Mouse (Mus musculus) midbrain, embryonic 13.5 days (tissue): ENCODE measurements around the gene Dgki. TPM values are rescaled to one million over a fixed set of nuclear protein-coding genes. Genes with fewer than 3 reads are reported as not detected.

ENCODE experiments used
- ATAC-seq: fragments of 200-750 bp; cut with Nextera tagmentation; 2 replicates; pipeline ENCODE4 v1.8.0; 2017; ENCODE audit warnings: mild to moderate bottlenecking, moderate TSS enrichment, moderate library complexity
- H3K27ac ChIP-seq: fragments of 300-500 bp; sonication (generic); 2 replicates; pipeline ENCODE4 v1.5.1; 2015; ENCODE audit warnings: inconsistent platforms, mild to moderate bottlenecking, moderate library complexity
- H3K27me3 ChIP-seq: fragments of 300-500 bp; sonication (generic); 2 replicates; pipeline ENCODE4 v1.6.1; 2015; ENCODE audit warnings: mild to moderate bottlenecking, inconsistent platforms
- H3K36me3 ChIP-seq: fragments of 300-500 bp; sonication (generic); 2 replicates; pipeline ENCODE4 v1.6.1; 2015; ENCODE audit warnings: mild to moderate bottlenecking, inconsistent platforms
- H3K4me1 ChIP-seq: fragments of 300-500 bp; sonication (generic); replicated peaks from 2 replicates; pipeline ENCODE4 v1.6.1; 2015; ENCODE audit warnings: inconsistent platforms
- H3K4me2 ChIP-seq: fragments of 300-500 bp; sonication (generic); replicated peaks from 2 replicates; pipeline ENCODE4 v1.6.1; 2015; ENCODE audit warnings: moderate library complexity, mild to moderate bottlenecking, inconsistent platforms
- H3K4me3 ChIP-seq: fragments of 300-500 bp; sonication (generic); replicated peaks from 2 replicates; pipeline ENCODE4 v1.5.1; 2015; ENCODE audit warnings: mild to moderate bottlenecking, inconsistent platforms
- H3K9ac ChIP-seq: fragments of 300-500 bp; sonication (generic); replicated peaks from 2 replicates; pipeline ENCODE4 v1.6.1; 2015; ENCODE audit warnings: mild to moderate bottlenecking, inconsistent platforms
- H3K9me3 ChIP-seq: fragments of 300-500 bp; sonication (generic); 2 replicates; pipeline ENCODE4 v1.6.1; 2016; ENCODE audit warnings: mild to moderate bottlenecking, inconsistent platforms
- WGBS: fragments of 180-500 bp; shearing (Covaris S2); methylation state at CpG from one replicate; pipeline ENCODE4 v1.1.7; 2015; 5-methylcytosine and 5-hydroxymethylcytosine counted together
- polyA plus RNA-seq: library from polyadenylated mRNA; unstranded; fragments of >200 nt; fragmentation: Nextera tagmentation; extraction: Ambion mirVana; gene quantifications from 2 replicates; pipeline ENCODE4 v1.2.1, GENCODE M21; 2015

The Dgki gene
- polyA plus RNA-seq, 1 experiment from 2014 or later: 6.4 TPM

DNA sequence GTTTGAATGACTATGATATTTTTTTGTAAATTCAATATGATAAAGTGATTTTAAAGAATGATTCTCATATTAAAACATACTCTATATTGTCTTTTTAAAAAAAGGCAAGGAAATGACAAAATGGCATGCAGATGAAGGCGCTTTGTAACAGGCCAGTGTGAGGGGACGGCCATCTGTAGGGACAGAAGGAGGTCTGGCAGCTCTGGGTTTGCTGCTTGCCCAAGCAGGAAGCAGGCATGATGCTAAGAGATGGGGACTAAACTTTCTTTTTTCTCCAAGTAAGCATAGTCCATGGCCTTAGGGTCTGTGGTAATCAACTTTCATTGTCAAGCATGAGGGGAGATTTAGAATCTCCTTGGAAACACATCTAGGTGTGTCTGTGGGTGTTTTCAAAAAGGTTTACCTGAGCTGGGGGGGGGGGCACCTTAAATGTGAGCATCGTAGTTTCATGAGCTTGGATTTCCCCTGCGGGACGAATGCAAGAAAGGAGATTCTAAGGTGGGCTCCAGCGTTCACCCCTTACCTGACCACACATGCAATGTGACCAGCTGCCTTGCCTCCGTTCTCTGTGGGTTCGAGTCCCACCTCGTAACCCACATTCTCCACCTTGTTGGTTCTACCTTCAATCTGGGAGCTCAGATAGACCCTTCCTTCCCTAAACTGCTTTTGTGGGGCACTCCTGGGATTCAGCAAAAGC, 26.1 kb upstream of the Dgki start:
- peaks cover 32% of the 10 kb centered on the region for H3K4me1 ChIP-seq
- H3K27me3 ChIP-seq: no peaks in the 10 kb centered on the region
- peak overlapping the region; percentile 30; the same call in 1 of the 2 replicates for H3K27ac ChIP-seq
- no peak overlapping the region for H3K4me3 ChIP-seq
- no peaks in the 10 kb centered on the region for H3K9me3 ChIP-seq
- WGBS: 95% methylated on average over 9 of the region's 9 CpGs
- no peaks in the 10 kb centered on the region for H3K36me3 ChIP-seq
- no peak overlapping the region for H3K9ac ChIP-seq
- no peak overlapping the region for H3K4me2 ChIP-seq
- ATAC-seq: no peak

DNA sequence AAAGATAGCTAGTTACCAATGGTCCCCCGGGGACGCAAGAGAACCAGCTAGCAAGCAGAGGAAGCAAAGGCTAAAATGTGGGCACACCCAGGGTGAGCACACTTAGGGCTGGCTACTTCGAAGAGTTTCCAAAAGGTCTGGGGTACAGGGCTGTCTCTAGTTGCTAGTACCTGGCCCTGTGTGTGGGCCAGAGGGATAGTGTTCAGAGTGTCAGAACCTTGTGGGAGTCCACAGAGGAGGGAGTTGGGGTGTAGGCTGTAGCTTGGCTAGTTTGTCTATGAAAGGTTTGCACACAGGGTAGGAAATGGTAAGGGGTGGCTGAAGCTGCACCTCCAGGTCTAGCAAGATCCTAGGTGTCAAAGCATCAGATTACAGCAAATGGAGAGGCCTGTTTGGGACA, 25.1 kb upstream of the Dgki start:
- H3K27me3 ChIP-seq: no peaks in the 10 kb centered on the region
- H3K4me2 ChIP-seq: no peak overlapping the region
- H3K4me1 ChIP-seq: peaks cover 25% of the 10 kb centered on the region
- no peak overlapping the region for H3K4me3 ChIP-seq
- WGBS: 87% methylated on average over 3 of the region's 3 CpGs
- H3K27ac ChIP-seq: no peak overlapping the region
- no peaks in the 10 kb centered on the region for H3K36me3 ChIP-seq
- H3K9ac ChIP-seq: no peak overlapping the region
- no peak for ATAC-seq
- no peaks in the 10 kb centered on the region for H3K9me3 ChIP-seq

DNA sequence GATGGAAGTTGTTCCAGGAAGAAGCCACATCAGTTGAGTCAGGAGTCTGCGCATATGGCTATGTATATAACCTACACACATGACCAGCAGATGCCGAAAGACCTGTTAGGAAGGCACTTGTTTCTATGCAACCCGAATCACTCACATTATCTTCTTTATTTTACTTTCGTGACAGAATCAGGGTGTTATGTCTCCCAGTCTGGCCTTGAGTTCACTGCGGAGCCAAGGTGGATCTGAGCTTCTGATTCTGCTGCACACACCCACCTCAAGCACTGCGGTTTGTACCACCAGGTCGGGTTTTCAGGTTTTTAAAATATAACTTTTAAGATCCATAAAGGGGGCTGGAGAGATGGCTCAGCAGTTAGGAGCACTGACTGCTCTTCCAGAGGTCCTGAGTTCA, 22.7 kb upstream of the Dgki start:
- H3K9ac ChIP-seq: no peak overlapping the region
- no peaks in the 10 kb centered on the region for H3K36me3 ChIP-seq
- WGBS: 94% methylated on average over 7 of the region's 7 CpGs
- H3K9me3 ChIP-seq: no peaks in the 10 kb centered on the region
- H3K4me3 ChIP-seq: no peak overlapping the region
- ATAC-seq: no peak
- H3K27me3 ChIP-seq: no peaks in the 10 kb centered on the region
- H3K4me2 ChIP-seq: no peak overlapping the region
- H3K4me1 ChIP-seq: peaks cover 12% of the 10 kb centered on the region
- H3K27ac ChIP-seq: no peak overlapping the region

- H3K4me1 ChIP-seq: peaks cover 9% of the 10 kb centered on the region
- no peak overlapping the region for H3K27ac ChIP-seq
- H3K9me3 ChIP-seq: no peaks in the 10 kb centered on the region
- no peaks in the 10 kb centered on the region for H3K36me3 ChIP-seq
- H3K9ac ChIP-seq: no peak overlapping the region
- H3K27me3 ChIP-seq: no peaks in the 10 kb centered on the region
- no peak overlapping the region for H3K4me3 ChIP-seq
- H3K4me2 ChIP-seq: no peak overlapping the region
- no peak for ATAC-seq
- 92% methylated on average over 9 of the region's 9 CpGs for WGBS
Measured at GRCm38 (mm10) chr6:37322088-37322487, 22.1 kb upstream of the Dgki start.

GRCm38 (mm10) chr6:37317904-37318303, 17.9 kb upstream of the Dgki start:
- no peak overlapping the region for H3K27ac ChIP-seq
- H3K9me3 ChIP-seq: no peaks in the 10 kb centered on the region
- 89% methylated on average over 5 of the region's 5 CpGs for WGBS
- H3K4me2 ChIP-seq: no peak overlapping the region
- ATAC-seq: no peak
- H3K36me3 ChIP-seq: no peaks in the 10 kb centered on the region
- no peak overlapping the region for H3K4me3 ChIP-seq
- no peaks in the 10 kb centered on the region for H3K27me3 ChIP-seq
- no peaks in the 10 kb centered on the region for H3K4me1 ChIP-seq
- H3K9ac ChIP-seq: no peak overlapping the region

- no peak overlapping the region for H3K4me2 ChIP-seq
- H3K27ac ChIP-seq: no peak overlapping the region
- no peaks in the 10 kb centered on the region for H3K4me1 ChIP-seq
- no peaks in the 10 kb centered on the region for H3K27me3 ChIP-seq
- H3K36me3 ChIP-seq: no peaks in the 10 kb centered on the region
- no peak for ATAC-seq
- H3K9me3 ChIP-seq: no peaks in the 10 kb centered on the region
- H3K9ac ChIP-seq: no peak overlapping the region
- H3K4me3 ChIP-seq: no peak overlapping the region
Measured at GRCm38 (mm10) chr6:37315440-37315839, 15.5 kb upstream of the Dgki start.

DNA sequence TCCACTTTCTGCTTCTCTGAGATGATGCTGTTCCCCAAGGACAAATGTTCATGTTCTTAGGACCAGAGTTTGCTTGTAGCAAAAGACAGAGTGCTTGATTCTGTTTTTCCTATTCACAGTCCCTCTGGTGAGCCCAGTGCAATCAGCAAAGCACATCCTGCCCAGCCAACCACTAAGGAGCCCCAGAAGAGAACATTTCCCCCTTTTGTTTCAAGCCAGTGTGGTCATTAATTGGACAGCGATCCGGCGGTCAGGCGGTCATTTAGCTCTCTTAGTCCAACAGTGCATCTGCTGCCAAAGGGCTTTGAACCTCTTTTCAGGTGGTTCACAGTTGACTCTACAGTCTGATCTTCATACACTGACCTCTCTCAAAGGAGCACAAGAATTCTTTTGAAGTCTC, 10.6 kb upstream of the Dgki start:
- Histone ChIP-seq H3K27me3 (no peaks in the 10 kb centered on the region), H3K27ac (no peak overlapping the region), H3K4me2 (no peak overlapping the region), H3K4me3 (no peak overlapping the region), H3K4me1 (no peaks in the 10 kb centered on the region), H3K9me3 (no peaks in the 10 kb centered on the region), H3K36me3 (no peaks in the 10 kb centered on the region), H3K9ac (no peak overlapping the region)
- ATAC-seq: no peak
- WGBS: 94% methylated on average over 4 of the region's 4 CpGs

GRCm38 (mm10) chr6:37306616-37307015, 6.6 kb upstream of the Dgki start:
- no peaks in the 10 kb centered on the region for H3K9me3 ChIP-seq
- no peak overlapping the region for H3K4me3 ChIP-seq
- WGBS: 87% methylated on average over 1 of the region's 1 CpGs
- no peak for ATAC-seq
- H3K9ac ChIP-seq: no peak overlapping the region
- H3K27ac ChIP-seq: no peak overlapping the region
- H3K4me2 ChIP-seq: no peak overlapping the region
- no peaks in the 10 kb centered on the region for H3K36me3 ChIP-seq
- peaks cover 11% of the 10 kb centered on the region for H3K27me3 ChIP-seq
- H3K4me1 ChIP-seq: no peaks in the 10 kb centered on the region

DNA sequence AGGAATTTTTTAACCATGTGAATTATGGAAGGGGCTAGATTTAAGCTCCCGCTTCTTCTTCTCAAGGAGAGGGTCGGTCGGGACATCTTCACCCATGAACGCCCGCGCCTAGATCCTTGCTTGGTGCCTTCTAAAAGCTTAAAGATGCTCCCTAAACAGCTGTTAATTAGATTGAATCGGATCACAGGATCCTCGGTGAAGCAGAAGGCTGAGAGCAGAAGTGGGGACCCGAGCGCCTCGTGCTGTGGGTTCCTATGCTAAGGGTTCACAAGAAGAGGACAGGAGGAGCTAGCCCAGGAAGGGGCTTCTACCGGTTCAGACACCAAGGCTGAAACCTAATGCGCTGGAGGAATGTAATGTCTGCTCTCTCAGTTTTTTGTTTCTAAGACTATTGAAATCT, 508 bp upstream of the Dgki start:
- peaks cover 46% of the 10 kb centered on the region for H3K4me1 ChIP-seq
- WGBS: 6% methylated on average over 13 of the region's 13 CpGs
- H3K4me2 ChIP-seq: peak overlapping the region; percentile 87
- H3K4me3 ChIP-seq: peak overlapping the region; percentile 82
- H3K9me3 ChIP-seq: no peaks in the 10 kb centered on the region
- H3K27me3 ChIP-seq: peaks cover 22% of the 10 kb centered on the region
- no peaks in the 10 kb centered on the region for H3K36me3 ChIP-seq
- peak overlapping the region; percentile 88 for H3K9ac ChIP-seq
- peak; percentile 11; the same call in 1 of the 2 replicates for ATAC-seq
- peak overlapping the region; percentile 86; the same call in 1 of the 2 replicates for H3K27ac ChIP-seq

GRCm38 (mm10) chr6:37298982-37299381, 1.0 kb downstream of the Dgki start:
- Histone ChIP-seq H3K4me1 (peaks cover 46% of the 10 kb centered on the region), H3K9ac (peak overlapping the region; percentile 88), H3K36me3 (no peaks in the 10 kb centered on the region), H3K27me3 (peaks cover 22% of the 10 kb centered on the region), H3K27ac (no peak overlapping the region), H3K9me3 (no peaks in the 10 kb centered on the region), H3K4me3 (peak overlapping the region; percentile 82), H3K4me2 (peak overlapping the region; percentile 87)
- 35% methylated on average over 4 of the region's 4 CpGs for WGBS
- no peak for ATAC-seq

- WGBS: 34% methylated on average over 8 of the region's 8 CpGs
- peak overlapping the region; percentile 55 for H3K9ac ChIP-seq
- peak overlapping the region; percentile 82 for H3K4me3 ChIP-seq
- peaks cover 50% of the 10 kb centered on the region for H3K4me1 ChIP-seq
- no peaks in the 10 kb centered on the region for H3K36me3 ChIP-seq
- H3K9me3 ChIP-seq: no peaks in the 10 kb centered on the region
- H3K27ac ChIP-seq: peak overlapping the region; percentile 16
- peak overlapping the region; percentile 87 for H3K4me2 ChIP-seq
- H3K27me3 ChIP-seq: peaks cover 17% of the 10 kb centered on the region
- 0 out of 2 replicates have a peak, but pooled peaks have one; percentile 8 for ATAC-seq
Measured at GRCm38 (mm10) chr6:37297744-37298482, 2.1 kb downstream of the Dgki start.

DNA sequence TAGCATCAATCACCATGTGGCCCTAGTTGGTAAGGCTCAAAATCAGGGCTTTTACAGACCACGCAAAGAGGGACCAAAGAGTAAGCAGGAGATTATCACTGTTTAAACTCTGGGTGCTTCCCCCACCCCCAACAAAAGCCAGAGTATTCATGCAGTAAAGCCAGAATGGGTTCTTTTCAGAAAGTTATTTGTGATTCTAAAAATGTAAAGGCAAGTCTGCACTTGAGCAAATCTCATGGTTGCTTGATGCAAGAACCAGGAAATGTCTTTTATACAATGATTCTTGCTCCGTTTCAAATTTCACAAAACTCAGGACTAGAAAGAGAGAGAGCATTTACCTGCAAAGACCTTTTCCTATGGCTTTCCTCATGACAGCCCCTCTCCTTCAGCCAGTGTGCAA, 7.9 kb downstream of the Dgki start:
- H3K4me1 ChIP-seq: peaks cover 17% of the 10 kb centered on the region
- H3K9ac ChIP-seq: no peak overlapping the region
- no peaks in the 10 kb centered on the region for H3K27me3 ChIP-seq
- no peak overlapping the region for H3K27ac ChIP-seq
- 77% methylated on average over 2 of the region's 2 CpGs for WGBS
- no peaks in the 10 kb centered on the region for H3K36me3 ChIP-seq
- no peaks in the 10 kb centered on the region for H3K9me3 ChIP-seq
- ATAC-seq: no peak
- no peak overlapping the region for H3K4me3 ChIP-seq
- no peak overlapping the region for H3K4me2 ChIP-seq
